In the genomic region with DNA sequence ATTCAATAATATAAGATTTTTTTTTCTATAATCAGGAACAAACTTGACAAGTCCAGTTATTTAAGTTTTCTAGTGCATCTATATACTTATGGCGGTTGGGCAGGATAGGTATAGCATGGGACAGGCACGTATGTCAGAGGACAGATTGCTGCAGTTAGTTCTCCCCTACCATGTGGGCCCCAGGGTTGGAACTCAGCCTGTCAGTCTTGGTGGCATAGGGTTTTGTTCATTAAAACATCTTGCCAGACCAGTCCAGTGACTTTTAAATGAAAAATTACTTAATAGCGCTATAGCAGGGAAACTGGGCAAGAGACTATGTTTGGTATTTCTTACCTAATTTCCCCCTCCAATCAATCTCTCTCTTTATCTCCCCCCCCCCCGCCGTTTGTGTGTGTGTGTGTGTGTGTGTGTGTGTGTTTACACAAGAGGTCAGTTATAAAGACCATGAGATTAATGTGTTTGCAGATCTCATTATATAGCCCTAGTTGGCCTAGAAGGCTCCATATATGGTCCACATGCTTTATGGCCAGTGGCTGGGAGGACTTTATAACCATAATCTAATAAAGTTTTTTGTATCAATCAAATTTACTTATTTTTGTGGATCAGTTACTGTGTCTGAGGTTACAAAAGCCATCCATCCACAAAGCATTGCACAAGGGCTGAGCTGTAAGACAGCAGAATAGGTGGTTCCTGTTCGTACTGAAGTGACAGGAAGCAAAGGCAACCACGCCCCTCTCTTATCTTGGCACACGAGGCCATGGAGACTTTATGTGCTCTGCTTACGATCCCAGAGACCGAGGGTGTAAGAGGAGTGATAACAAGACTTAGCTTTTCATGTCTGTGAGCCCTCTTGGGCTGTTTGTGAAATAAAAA, we compare ENCODE assay signal across 8 mouse cellular contexts.
DNase-seq lines count a peak whose midpoint lies in the region; ATAC-seq and TF ChIP-seq lines count a peak whose summit lies in the region.
"Had no signal": no experiment of that assay in that cellular context is flagged by ENCODE, and none has a peak within 500 bp of the region (broad histone marks: within the 10 kb centered on the region; RNA-seq: fewer than 3 reads in every experiment).

No protein-coding gene starts in this region.

- 0 out of 2 replicates have a peak, but pooled peaks have one; percentile 35 for ATAC-seq in kidney, embryonic 16.5 days (ENCODE audit: low FRiP score, low TSS enrichment)
- no peak for ATAC-seq in kidney, embryonic 15.5 days (replicated peaks; ENCODE audit: low FRiP score)
- ATAC-seq in common myeloid progenitor, adult 5-6 weeks (replicated peaks; ENCODE audit: low read depth, poor library complexity, severe bottlenecking), result peak; percentile 94
- peak; percentile 100 for ATAC-seq in liver, embryonic 11.5 days (replicated peaks; ENCODE audit: low FRiP score)
- peak; percentile 96 for ATAC-seq in megakaryocyte progenitor cell, adult 5-6 weeks (replicated peaks; ENCODE audit: poor library complexity)
- ATAC-seq: Patski had no signal

- no peak overlapping the region for H3K4me3 ChIP-seq in kidney, embryonic 16.5 days (ENCODE audit: low read length)
- H3K4me3 ChIP-seq in kidney, embryonic 15.5 days (replicated peaks), result no peak overlapping the region
- H3K4me3 ChIP-seq in liver, embryonic 11.5 days (ENCODE audit: low read depth, low read length), result no peak overlapping the region
- no peak overlapping the region for H3K4me3 ChIP-seq in gastrocnemius, adult 2 months

- no peak for TF ChIP-seq CTCF in gastrocnemius, adult 2 months (IDR thresholded peaks at IDR 0.05)

- WGBS in kidney, embryonic 16.5 days, result 56% methylated on average over 10 of the region's 10 CpGs
- 59% methylated on average over 10 of the region's 10 CpGs for WGBS in kidney, embryonic 15.5 days
- WGBS in liver, embryonic 11.5 days, result 40% methylated on average over 10 of the region's 10 CpGs

- no peak overlapping the region for H3K27ac ChIP-seq in kidney, embryonic 16.5 days (ENCODE audit: low read length)
- H3K27ac ChIP-seq in kidney, embryonic 15.5 days, result no peak overlapping the region
- H3K27ac ChIP-seq in liver, embryonic 11.5 days (ENCODE audit: low read depth, low read length), result peak overlapping the region; percentile 57; the same call in 1 of the 2 replicates
- H3K27ac ChIP-seq in gastrocnemius, adult 2 months, result no peak overlapping the region

- no peaks in the 10 kb centered on the region for H3K27me3 ChIP-seq in kidney, embryonic 16.5 days (ENCODE audit: insufficient read depth, low read length)
- H3K27me3 ChIP-seq in kidney, embryonic 15.5 days, result no peaks in the 10 kb centered on the region
- no peaks in the 10 kb centered on the region for H3K27me3 ChIP-seq in liver, embryonic 11.5 days (replicated peaks; ENCODE audit: control insufficient read depth, insufficient read depth, low read length)
- H3K27me3 ChIP-seq: Patski had no signal

- H3K4me1 ChIP-seq in kidney, embryonic 16.5 days (ENCODE audit: insufficient read depth, low read length), result no peaks in the 10 kb centered on the region
- H3K4me1 ChIP-seq in kidney, embryonic 15.5 days, result peaks cover 4% of the 10 kb centered on the region; the same call in 1 of the 2 replicates
- peaks cover 9% of the 10 kb centered on the region for H3K4me1 ChIP-seq in liver, embryonic 11.5 days (replicated peaks; ENCODE audit: control insufficient read depth, insufficient read depth, low read length)

- no peak overlapping the region for H3K9ac ChIP-seq in kidney, embryonic 16.5 days (replicated peaks; ENCODE audit: low read length)
- no peak overlapping the region for H3K9ac ChIP-seq in kidney, embryonic 15.5 days
- H3K9ac ChIP-seq in liver, embryonic 11.5 days (ENCODE audit: low read depth, low read length), result no peak overlapping the region

- H3K9me3 ChIP-seq in kidney, embryonic 16.5 days (ENCODE audit: low read length), result no peaks in the 10 kb centered on the region
- H3K9me3 ChIP-seq in kidney, embryonic 15.5 days (replicated peaks), result no peaks in the 10 kb centered on the region
- H3K9me3 ChIP-seq in liver, embryonic 11.5 days (ENCODE audit: control insufficient read depth, low read length), result no peaks in the 10 kb centered on the region

- H3K4me2 ChIP-seq in kidney, embryonic 16.5 days (replicated peaks; ENCODE audit: low read depth, low read length), result no peak overlapping the region
- H3K4me2 ChIP-seq in kidney, embryonic 15.5 days, result no peak overlapping the region
- H3K4me2 ChIP-seq in liver, embryonic 11.5 days, result peak overlapping the region; percentile 31; the same call in 1 of the 2 replicates

- intact Hi-C loops in gastrocnemius, adult 2 months (cut with DNase I), result no loop called here

- H3K36me3 ChIP-seq in kidney, embryonic 16.5 days (ENCODE audit: insufficient read depth, low read length), result no peaks in the 10 kb centered on the region
- no peaks in the 10 kb centered on the region for H3K36me3 ChIP-seq in kidney, embryonic 15.5 days
- no peaks in the 10 kb centered on the region for H3K36me3 ChIP-seq in liver, embryonic 11.5 days (ENCODE audit: control insufficient read depth, insufficient read depth, low read length)

- DNase-seq in liver, embryonic 11.5 days (ENCODE audit: low spot score), result no peak
- no peak for DNase-seq in gastrocnemius, adult 2 months
- no peak for DNase-seq in testis, postnatal 10 days (ENCODE audit: low spot score)
